Mouse (Mus musculus) lung, embryonic 14.5 days (tissue): ENCODE measurements around the gene Irf3. TPM values are rescaled to one million over a fixed set of nuclear protein-coding genes. Genes with fewer than 3 reads are reported as not detected.

Experiments
- ATAC-seq: fragments of 200-750 bp; cut with Nextera tagmentation; 2 replicates; pipeline ENCODE4 v1.8.0; 2017; ENCODE audit warnings: mild to moderate bottlenecking, moderate TSS enrichment, moderate library complexity; ENCODE audit not compliant: insufficient read depth
- DNase-seq: peaks from one replicate; pipeline ENCODE4 v3.0.0-alpha.2; 2015
- H3K27ac ChIP-seq: fragments of 300-500 bp; sonication (generic); 2 replicates; pipeline ENCODE4 v1.5.1; 2014; ENCODE audit warnings: low read depth, mild to moderate bottlenecking, moderate library complexity
- H3K27me3 ChIP-seq: fragments of 300-500 bp; sonication (generic); 2 replicates; pipeline ENCODE4 v1.6.1; 2014; ENCODE audit warnings: low read length, control low read depth; ENCODE audit not compliant: insufficient read depth
- H3K36me3 ChIP-seq: fragments of 300-500 bp; sonication (generic); 2 replicates; pipeline ENCODE4 v1.6.1; 2014; ENCODE audit warnings: control low read depth; ENCODE audit not compliant: insufficient read depth
- H3K4me1 ChIP-seq: fragments of 300-500 bp; sonication (generic); 2 replicates; pipeline ENCODE4 v1.6.1; 2014; ENCODE audit warnings: antibody characterized with exemption, control low read depth; ENCODE audit not compliant: insufficient read depth
- H3K4me2 ChIP-seq: fragments of 300-500 bp; sonication (generic); 2 replicates; pipeline ENCODE4 v1.6.1; 2014; ENCODE audit warnings: mild to moderate bottlenecking
- H3K4me3 ChIP-seq: fragments of 300-500 bp; sonication (generic); 2 replicates; pipeline ENCODE4 v1.5.1; 2014; ENCODE audit warnings: low read depth, low read length
- H3K9ac ChIP-seq: fragments of 300-500 bp; sonication (generic); 2 replicates; pipeline ENCODE4 v1.6.1; 2014
- H3K9me3 ChIP-seq: fragments of 300-500 bp; sonication (generic); 2 replicates; pipeline ENCODE4 v1.6.1; 2016; ENCODE audit warnings: low read depth, low read length, control low read depth
- CTCF ChIP-seq: IDR thresholded peaks from 2 replicates; pipeline ENCODE4 v1.5.1; 2016; ENCODE audit warnings: antibody characterized with exemption, low read depth
- WGBS: fragments of 180-500 bp; shearing (Covaris S2); extraction: QIAGEN DNeasy Blood & Tissue Kit; methylation state at CpG from one replicate; pipeline ENCODE4 v1.1.7; 2014; 5-methylcytosine and 5-hydroxymethylcytosine counted together
- polyA plus RNA-seq: library from polyadenylated mRNA; unstranded; fragments of >200 nt; fragmentation: Nextera tagmentation; extraction: Ambion mirVana; gene quantifications from 2 replicates; pipeline ENCODE4 v1.2.1, GENCODE M21; 2014

The Irf3 gene
- polyA plus RNA-seq, 1 experiment from 2014 or later: 83.0 TPM

DNA sequence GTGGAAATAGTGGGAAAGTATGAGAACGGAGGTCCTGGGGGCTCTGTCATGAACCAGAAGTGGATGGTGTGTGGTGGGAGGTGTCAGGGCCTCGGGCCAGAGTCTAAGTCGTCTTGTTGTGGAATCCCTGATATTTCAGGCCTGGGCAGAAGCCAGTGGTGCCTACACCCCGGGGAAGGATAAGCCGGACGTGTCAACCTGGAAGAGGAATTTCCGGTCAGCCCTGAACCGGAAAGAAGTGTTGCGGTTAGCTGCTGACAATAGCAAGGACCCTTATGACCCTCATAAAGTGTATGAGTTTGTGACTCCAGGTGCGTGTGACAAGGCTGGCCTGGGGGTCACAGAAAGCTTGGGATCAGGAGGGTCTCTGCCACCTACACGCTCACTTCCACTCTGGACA is 2.3 kb downstream of the Irf3 start:
- ATAC-seq (no peak), DNase-seq (no peak)
- peaks cover 71% of the 10 kb centered on the region for H3K36me3 ChIP-seq
- peak overlapping the region; percentile 78; the same call in 1 of the 2 replicates for H3K4me3 ChIP-seq
- TF ChIP-seq CTCF: no peak
- no peaks in the 10 kb centered on the region for H3K9me3 ChIP-seq
- WGBS: 59% methylated on average over 11 of the region's 11 CpGs
- H3K27ac ChIP-seq: peak overlapping the region; percentile 42; the same call in 1 of the 2 replicates
- H3K4me2 ChIP-seq: peak overlapping the region; percentile 97
- no peaks in the 10 kb centered on the region for H3K27me3 ChIP-seq
- H3K4me1 ChIP-seq: peaks cover 11% of the 10 kb centered on the region
- no peak overlapping the region for H3K9ac ChIP-seq

GRCm38 (mm10) chr7:45000539-45001114 is 3.2 kb downstream of the Irf3 start:
- WGBS: 80% methylated on average over 21 of the region's 21 CpGs
- peak overlapping the region; percentile 97; the same call in 1 of the 2 replicates for H3K4me2 ChIP-seq
- H3K27me3 ChIP-seq: no peaks in the 10 kb centered on the region
- H3K4me1 ChIP-seq: peaks cover 11% of the 10 kb centered on the region
- no peak overlapping the region for H3K4me3 ChIP-seq
- H3K9ac ChIP-seq: no peak overlapping the region
- no peaks in the 10 kb centered on the region for H3K9me3 ChIP-seq
- no peak overlapping the region for H3K27ac ChIP-seq
- DNase-seq: no peak
- peaks cover 71% of the 10 kb centered on the region for H3K36me3 ChIP-seq
- TF ChIP-seq CTCF: no peak
- ATAC-seq: no peak

GRCm38 (mm10) chr7:45002440-45002839 is 5.0 kb downstream of the Irf3 start:
- no peak for DNase-seq
- 84% methylated on average over 7 of the region's 7 CpGs for WGBS
- TF ChIP-seq CTCF: no peak
- H3K4me3 ChIP-seq: no peak overlapping the region
- H3K27me3 ChIP-seq: no peaks in the 10 kb centered on the region
- H3K9me3 ChIP-seq: no peaks in the 10 kb centered on the region
- no peak for ATAC-seq
- no peak overlapping the region for H3K9ac ChIP-seq
- no peak overlapping the region for H3K27ac ChIP-seq
- no peak overlapping the region for H3K4me2 ChIP-seq
- H3K4me1 ChIP-seq: peaks cover 7% of the 10 kb centered on the region
- peaks cover 84% of the 10 kb centered on the region for H3K36me3 ChIP-seq

DNA sequence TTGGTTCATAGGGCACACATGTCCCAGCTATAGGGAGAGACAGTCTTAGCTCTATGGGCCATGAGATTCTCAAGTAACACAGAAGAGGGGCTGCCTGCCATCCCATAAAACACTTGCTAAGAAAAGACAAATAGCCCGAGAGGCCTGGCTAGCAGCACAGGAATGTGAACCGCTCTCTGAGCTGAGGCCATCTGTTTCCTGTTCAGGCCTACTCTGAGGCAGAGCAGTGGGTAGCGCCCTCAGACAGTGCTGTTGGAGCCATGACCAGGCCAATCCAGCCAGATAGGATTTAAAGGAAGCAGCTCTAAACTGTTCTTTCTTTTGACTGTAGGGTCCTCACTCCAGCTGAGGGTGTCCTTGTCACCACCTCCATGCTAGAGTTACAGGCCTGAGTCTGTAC is 7.1 kb downstream of the Irf3 start:
- Histone ChIP-seq H3K9ac (no peak overlapping the region), H3K36me3 (peaks cover 100% of the 10 kb centered on the region), H3K9me3 (no peaks in the 10 kb centered on the region), H3K27ac (no peak overlapping the region), H3K4me2 (no peak overlapping the region), H3K27me3 (no peaks in the 10 kb centered on the region), H3K4me3 (no peak overlapping the region), H3K4me1 (no peaks in the 10 kb centered on the region; the same call in 1 of the 2 replicates)
- ATAC-seq (no peak), DNase-seq (peak; percentile 37)
- 58% methylated on average over 3 of the region's 3 CpGs for WGBS
- TF ChIP-seq CTCF: no peak

GRCm38 (mm10) chr7:45005321-45005992 is 8.0 kb downstream of the Irf3 start:
- no peak overlapping the region for H3K27ac ChIP-seq
- TF ChIP-seq CTCF: no peak
- no peak overlapping the region for H3K9ac ChIP-seq
- H3K4me2 ChIP-seq: no peak overlapping the region
- peaks cover 100% of the 10 kb centered on the region for H3K36me3 ChIP-seq
- ATAC-seq (no peak), DNase-seq (no peak)
- no peaks in the 10 kb centered on the region for H3K27me3 ChIP-seq
- no peak overlapping the region for H3K4me3 ChIP-seq
- H3K9me3 ChIP-seq: no peaks in the 10 kb centered on the region
- no peaks in the 10 kb centered on the region for H3K4me1 ChIP-seq
- WGBS: 75% methylated on average over 6 of the region's 6 CpGs

DNA sequence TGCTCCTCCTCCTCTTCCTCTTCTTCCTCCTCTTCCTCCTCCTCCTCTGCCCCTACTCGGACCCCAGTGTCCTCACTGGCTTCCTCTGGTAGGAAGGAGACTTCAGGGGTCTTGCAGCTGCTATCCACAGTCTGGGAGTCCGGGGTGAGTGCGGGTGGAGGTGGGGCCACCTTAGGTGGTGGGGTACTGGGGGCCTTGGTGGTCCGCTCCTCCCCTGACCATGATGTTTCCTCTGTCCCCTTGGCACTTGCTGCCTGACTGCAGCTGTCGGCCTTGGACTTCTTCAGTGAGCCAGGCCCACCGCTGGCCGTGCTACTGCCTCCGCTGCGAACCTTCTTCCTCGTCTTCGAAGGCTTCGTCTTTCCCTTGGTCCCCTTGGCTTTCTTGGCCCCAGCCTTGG is 9.1 kb downstream of the Irf3 start:
- WGBS: 90% methylated on average over 12 of the region's 12 CpGs
- ATAC-seq: no peak

DNA sequence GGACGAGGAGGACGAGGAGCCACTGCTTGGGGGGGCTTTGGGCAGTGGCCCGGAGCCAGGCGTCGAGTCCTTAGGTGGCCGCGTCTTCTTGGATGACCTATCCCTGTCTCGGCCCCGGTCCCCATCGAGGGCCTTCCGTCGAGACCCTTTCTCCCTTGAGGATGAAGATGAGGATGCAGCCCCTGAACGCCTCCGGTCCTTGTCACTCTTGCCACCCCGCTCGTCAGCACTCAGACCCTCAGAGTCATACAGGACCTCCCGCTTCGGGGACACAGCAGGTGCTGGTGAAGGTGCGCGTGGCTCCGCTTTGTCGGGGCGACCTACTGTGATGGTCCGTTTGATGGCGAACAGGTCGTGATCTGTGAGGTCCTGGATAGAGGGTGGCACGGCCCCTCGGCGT is 9.7 kb downstream of the Irf3 start:
- Histone ChIP-seq H3K27me3 (no peaks in the 10 kb centered on the region), H3K9ac (no peak overlapping the region), H3K36me3 (peaks cover 100% of the 10 kb centered on the region), H3K27ac (no peak overlapping the region), H3K4me2 (no peak overlapping the region), H3K4me1 (no peaks in the 10 kb centered on the region), H3K9me3 (no peaks in the 10 kb centered on the region), H3K4me3 (no peak overlapping the region)
- 94% methylated on average over 29 of the region's 29 CpGs for WGBS
- no peak for TF ChIP-seq CTCF
- DNase-seq: no peak
- no peak for ATAC-seq

More for the DNA sequence above, 9.1 kb downstream of the Irf3 start:
- no peak overlapping the region for H3K27ac ChIP-seq
- H3K9ac ChIP-seq: no peak overlapping the region
- H3K9me3 ChIP-seq: no peaks in the 10 kb centered on the region
- H3K36me3 ChIP-seq: peaks cover 100% of the 10 kb centered on the region
- no peak overlapping the region for H3K4me3 ChIP-seq
- no peaks in the 10 kb centered on the region for H3K27me3 ChIP-seq
- H3K4me2 ChIP-seq: no peak overlapping the region
- H3K4me1 ChIP-seq: no peaks in the 10 kb centered on the region
- no peak for DNase-seq
- TF ChIP-seq CTCF: no peak
